Mouse (Mus musculus): Measurements from ENCODE around the gene Eno3. TPM values are rescaled to one million over a fixed set of nuclear protein-coding genes. Genes with fewer than 3 reads are reported as not detected.

Eno3 gene
- polyA plus RNA-seq (2014; fragmentation: Nextera tagmentation; extraction: Ambion mirVana) = 12.7 and 19.6 TPM in 2 replicates

- peak within 1 kb of the TSS; percentile 97 for H3K4me2 ChIP-seq
- H3K36me3 ChIP-seq (ENCODE audit: insufficient read depth) = peaks cover 33% of the 10 kb centered on the region
- no peaks in the 10 kb centered on the region for H3K9me3 ChIP-seq (ENCODE audit: low read depth, low read length)
- no peak for ATAC-seq (ENCODE audit: insufficient read depth)
- peak; percentile 55 for DNase-seq
- WGBS = 4% methylated on average over 3 of the region's 3 CpGs
- no peaks in the 10 kb centered on the region for H3K27me3 ChIP-seq (ENCODE audit: insufficient read depth, low read length)
- peak within 1 kb of the TSS; percentile 100 for H3K4me3 ChIP-seq (ENCODE audit: low read depth, low read length)
- no peak for TF ChIP-seq CTCF (IDR thresholded peaks at IDR 0.05; ENCODE audit: low read depth)
- peak within 1 kb of the TSS; percentile 99 for H3K27ac ChIP-seq (ENCODE audit: low read depth)
- peaks cover 24% of the 10 kb centered on the region for H3K4me1 ChIP-seq (ENCODE audit: insufficient read depth)
- H3K9ac ChIP-seq = peak within 1 kb of the TSS; percentile 97
Observed at GRCm38 (mm10) chr11:70656964-70657363, at the start of gene Eno3. Gene Eno3 (plus strand): TSS chr11:70657202.

- ATAC-seq (ENCODE audit: insufficient read depth) (no peak), DNase-seq (no peak)
- H3K9me3 ChIP-seq (ENCODE audit: low read depth, low read length) = no peaks in the 10 kb centered on the region
- 80% methylated on average over 9 of the region's 9 CpGs for WGBS
- H3K9ac ChIP-seq = no peak overlapping the region
- peaks cover 86% of the 10 kb centered on the region for H3K36me3 ChIP-seq (ENCODE audit: insufficient read depth)
- no peak overlapping the region for H3K4me3 ChIP-seq (ENCODE audit: low read depth, low read length)
- no peak for TF ChIP-seq CTCF (IDR thresholded peaks at IDR 0.05; ENCODE audit: low read depth)
- no peak overlapping the region for H3K4me2 ChIP-seq
- no peaks in the 10 kb centered on the region for H3K4me1 ChIP-seq (ENCODE audit: insufficient read depth)
- H3K27ac ChIP-seq (ENCODE audit: low read depth) = no peak overlapping the region
- H3K27me3 ChIP-seq (ENCODE audit: insufficient read depth, low read length) = no peaks in the 10 kb centered on the region
Observed at GRCm38 (mm10) chr11:70607611-70608010, 49.4 kb upstream of the Eno3 start.

GRCm38 (mm10) chr11:70608381-70609066 lies 48.5 kb upstream of the Eno3 start:
- no peak overlapping the region for H3K4me2 ChIP-seq
- no peak for DNase-seq
- ATAC-seq (ENCODE audit: insufficient read depth) = no peak; the same call in 1 of the 2 replicates
- no peak overlapping the region for H3K9ac ChIP-seq
- H3K4me3 ChIP-seq (ENCODE audit: low read depth, low read length) = no peak overlapping the region
- no peaks in the 10 kb centered on the region for H3K9me3 ChIP-seq (ENCODE audit: low read depth, low read length)
- H3K36me3 ChIP-seq (ENCODE audit: insufficient read depth) = peaks cover 92% of the 10 kb centered on the region
- peak; percentile 49 for TF ChIP-seq CTCF (IDR thresholded peaks at IDR 0.05; ENCODE audit: low read depth)
- no peak overlapping the region for H3K27ac ChIP-seq (ENCODE audit: low read depth)
- H3K27me3 ChIP-seq (ENCODE audit: insufficient read depth, low read length) = no peaks in the 10 kb centered on the region
- WGBS = 85% methylated on average over 26 of the region's 26 CpGs
- H3K4me1 ChIP-seq (ENCODE audit: insufficient read depth) = no peaks in the 10 kb centered on the region

- peaks cover 76% of the 10 kb centered on the region for H3K36me3 ChIP-seq (ENCODE audit: insufficient read depth)
Observed at GRCm38 (mm10) chr11:70610752-70611151, 46.2 kb upstream of the Eno3 start.

GRCm38 (mm10) chr11:70612505-70612904 lies 44.5 kb upstream of the Eno3 start:
- no peak for ATAC-seq (ENCODE audit: insufficient read depth)
- WGBS = 70% methylated on average over 7 of the region's 7 CpGs
- H3K9ac ChIP-seq = no peak overlapping the region
- no peak for DNase-seq
- H3K36me3 ChIP-seq (ENCODE audit: insufficient read depth) = peaks cover 58% of the 10 kb centered on the region
- H3K9me3 ChIP-seq (ENCODE audit: low read depth, low read length) = no peaks in the 10 kb centered on the region
- no peak overlapping the region for H3K27ac ChIP-seq (ENCODE audit: low read depth)
- H3K4me2 ChIP-seq = no peak overlapping the region
- H3K4me1 ChIP-seq (ENCODE audit: insufficient read depth) = peaks cover 10% of the 10 kb centered on the region; the same call in 1 of the 2 replicates
- peak; percentile 40; the same call in 1 of the 2 replicates for TF ChIP-seq CTCF (IDR thresholded peaks at IDR 0.05; ENCODE audit: low read depth)
- no peak overlapping the region for H3K4me3 ChIP-seq (ENCODE audit: low read depth, low read length)
- H3K27me3 ChIP-seq (ENCODE audit: insufficient read depth, low read length) = no peaks in the 10 kb centered on the region

More at GRCm38 (mm10) chr11:70610752-70611151, 46.2 kb upstream of the Eno3 start:
- WGBS = 77% methylated on average over 4 of the region's 4 CpGs
- Histone ChIP-seq H3K4me3 (ENCODE audit: low read depth, low read length) (no peak overlapping the region), H3K4me1 (ENCODE audit: insufficient read depth) (peaks cover 10% of the 10 kb centered on the region; the same call in 1 of the 2 replicates), H3K4me2 (no peak overlapping the region), H3K27me3 (ENCODE audit: insufficient read depth, low read length) (no peaks in the 10 kb centered on the region), H3K9ac (no peak overlapping the region), H3K9me3 (ENCODE audit: low read depth, low read length) (no peaks in the 10 kb centered on the region), H3K27ac (ENCODE audit: low read depth) (no peak overlapping the region)
- TF ChIP-seq CTCF (IDR thresholded peaks at IDR 0.05; ENCODE audit: low read depth) = peak; percentile 26
- ATAC-seq (ENCODE audit: insufficient read depth) (no peak), DNase-seq (no peak)

GRCm38 (mm10) chr11:70615074-70615473 lies 41.9 kb upstream of the Eno3 start:
- H3K4me2 ChIP-seq = peak overlapping the region; percentile 76
- 3% methylated on average over 17 of the region's 17 CpGs for WGBS

GRCm38 (mm10) chr11:70615516-70616093 lies 41.4 kb upstream of the Eno3 start, which contains the start of gene 4930544D05Rik:
Gene 4930544D05Rik (plus strand): TSS chr11:70615848.
- no peak for ATAC-seq (ENCODE audit: insufficient read depth)
- Histone ChIP-seq H3K4me3 (ENCODE audit: low read depth, low read length) (peak within 1 kb of the TSS; percentile 40), H3K9ac (peak within 1 kb of the TSS; percentile 55), H3K9me3 (ENCODE audit: low read depth, low read length) (no peaks in the 10 kb centered on the region), H3K27me3 (ENCODE audit: insufficient read depth, low read length) (no peaks in the 10 kb centered on the region), H3K4me2 (peak within 1 kb of the TSS; percentile 76), H3K4me1 (ENCODE audit: insufficient read depth) (peaks cover 10% of the 10 kb centered on the region; the same call in 1 of the 2 replicates), H3K36me3 (ENCODE audit: insufficient read depth) (peaks cover 29% of the 10 kb centered on the region; the same call in 1 of the 2 replicates), H3K27ac (ENCODE audit: low read depth) (peak within 1 kb of the TSS; percentile 46; the same call in 1 of the 2 replicates)
- no peak for TF ChIP-seq CTCF (IDR thresholded peaks at IDR 0.05; ENCODE audit: low read depth)
- WGBS = 14% methylated on average over 21 of the region's 21 CpGs
- DNase-seq = no peak

More at GRCm38 (mm10) chr11:70615074-70615473, 41.9 kb upstream of the Eno3 start:
- Histone ChIP-seq H3K27ac (ENCODE audit: low read depth) (peak overlapping the region; percentile 46; the same call in 1 of the 2 replicates), H3K27me3 (ENCODE audit: insufficient read depth, low read length) (no peaks in the 10 kb centered on the region), H3K4me1 (ENCODE audit: insufficient read depth) (peaks cover 10% of the 10 kb centered on the region; the same call in 1 of the 2 replicates), H3K9ac (peak overlapping the region; percentile 55), H3K9me3 (ENCODE audit: low read depth, low read length) (no peaks in the 10 kb centered on the region), H3K36me3 (ENCODE audit: insufficient read depth) (peaks cover 33% of the 10 kb centered on the region), H3K4me3 (ENCODE audit: low read depth, low read length) (peak overlapping the region; percentile 40)
- ATAC-seq (ENCODE audit: insufficient read depth) (peak; percentile 91), DNase-seq (peak; percentile 82)
- TF ChIP-seq CTCF (IDR thresholded peaks at IDR 0.05; ENCODE audit: low read depth) = peak; percentile 42
